In genomic region chrX:70364661-70365613, GRCm38 (mm10) we compare ENCODE assay signal across 8 mouse cellular contexts. TPM values are rescaled to one million over a fixed set of nuclear protein-coding genes. Genes with fewer than 3 reads are reported as not detected.
DNase-seq lines count a peak whose midpoint lies in the region; ATAC-seq and TF ChIP-seq lines count a peak whose summit lies in the region.

TSS of gene Ids (minus strand) at chrX:70365084.

- H3K79me2 ChIP-seq in CH12.LX (replicated peaks; ENCODE audit: control insufficient read depth, extremely low read depth, insufficient read depth, poor library complexity, severe bottlenecking), result no peaks in the 10 kb centered on the region; the same call in 1 of the 2 replicates

- dilution Hi-C loops in CH12.LX (cut with MboI; ENCODE audit: extremely low pct_ligation_motif_present, extremely low pct_unique_long_range_greater_than_20kb, low sequenced_read_pairs), result no loop called here

- H3K4me3 ChIP-seq in CH12.LX (replicated peaks in 1 of 3; ENCODE audit: low read depth in 2 of 3, low read length in 2 of 3, poor library complexity in 1 of 3), result peak within 1 kb of the TSS; percentile 58 to 69 (median 66)
- H3K4me3 ChIP-seq in forebrain, embryonic 12.5 days (replicated peaks), result peak within 1 kb of the TSS; percentile 51
- H3K4me3 ChIP-seq in heart, postnatal 0 days (ENCODE audit: low read depth, low read length), result peak within 1 kb of the TSS; percentile 63
- peak within 1 kb of the TSS; percentile 59 for H3K4me3 ChIP-seq in liver, embryonic 16.5 days (ENCODE audit: low read depth, low read length)
- peak within 1 kb of the TSS; percentile 49 for H3K4me3 ChIP-seq in neural tube, embryonic 13.5 days
- peak within 1 kb of the TSS; percentile 78 for H3K4me3 ChIP-seq in testis, adult 2 months (ENCODE audit: control insufficient read depth, low read depth, low read length)

- TF ChIP-seq RAD21 in CH12.LX (IDR thresholded peaks at IDR 0.05; ENCODE audit: low read depth, low read length), result no peak

- peaks cover 4 to 10% of the 10 kb centered on the region in 2 experiments for H3K36me3 ChIP-seq in CH12.LX (replicated peaks in 1 of 2; ENCODE audit: control insufficient read depth in 1 of 2, insufficient read depth in 1 of 2, low read length in 1 of 2)
- H3K36me3 ChIP-seq in forebrain, embryonic 12.5 days (replicated peaks), result peaks cover 5% of the 10 kb centered on the region; the same call in 1 of the 2 replicates
- H3K36me3 ChIP-seq in heart, postnatal 0 days (replicated peaks; ENCODE audit: control insufficient read depth, insufficient read depth, low read length), result no peaks in the 10 kb centered on the region
- no peaks in the 10 kb centered on the region for H3K36me3 ChIP-seq in liver, embryonic 16.5 days (ENCODE audit: control insufficient read depth, insufficient read depth)
- peaks cover 16% of the 10 kb centered on the region for H3K36me3 ChIP-seq in neural tube, embryonic 13.5 days
- H3K36me3 ChIP-seq in testis, adult 2 months (ENCODE audit: control insufficient read depth, insufficient read depth, low read length), result no peaks in the 10 kb centered on the region

- in situ Hi-C loops in CH12.LX (cut with MboI; ENCODE audit: low pct_ligation_motif_present, low pct_unique_long_range_greater_than_20kb, low sequenced_read_pairs), result loop anchor here (25.0 kb wide), 2 partner anchors 97 to 197 kb away; no protein-coding TSS in a partner anchor

- H3K4me2 ChIP-seq in CH12.LX (ENCODE audit: insufficient read depth, low read depth, poor library complexity, severe bottlenecking), result peak within 1 kb of the TSS; percentile 71
- peak within 1 kb of the TSS; percentile 47 for H3K4me2 ChIP-seq in forebrain, embryonic 12.5 days
- peak within 1 kb of the TSS; percentile 60 for H3K4me2 ChIP-seq in heart, postnatal 0 days (ENCODE audit: low read depth, low read length)
- peak within 1 kb of the TSS; percentile 49 for H3K4me2 ChIP-seq in liver, embryonic 16.5 days (ENCODE audit: low read depth, low read length)
- peak within 1 kb of the TSS; percentile 55 for H3K4me2 ChIP-seq in neural tube, embryonic 13.5 days

- no peak for TF ChIP-seq EP300 in CH12.LX (IDR thresholded peaks at IDR 0.05; ENCODE audit: low read length)
- TF ChIP-seq EP300 in heart, postnatal 0 days (IDR thresholded peaks at IDR 0.05; ENCODE audit: low read depth), result no peak

- no peak within 1 kb of the TSS for H3K27ac ChIP-seq in CH12.LX (ENCODE audit: insufficient read depth, low read depth)
- no peak within 1 kb of the TSS for H3K27ac ChIP-seq in forebrain, embryonic 12.5 days
- H3K27ac ChIP-seq in heart, postnatal 0 days (ENCODE audit: low read depth), result peak within 1 kb of the TSS; percentile 73
- H3K27ac ChIP-seq in liver, embryonic 16.5 days (ENCODE audit: low read length), result no peak within 1 kb of the TSS
- H3K27ac ChIP-seq in neural tube, embryonic 13.5 days (replicated peaks), result peak within 1 kb of the TSS; percentile 54
- no peak within 1 kb of the TSS for H3K27ac ChIP-seq in testis, adult 2 months (ENCODE audit: control insufficient read depth, insufficient read depth, low read depth, low read length)

- TF ChIP-seq POLR2A in CH12.LX (IDR thresholded peaks at IDR 0.05; ENCODE audit: low read depth, low read length), result peak; percentile 61
- TF ChIP-seq POLR2A in testis, adult 2 months (IDR thresholded peaks at IDR 0.05; ENCODE audit: control insufficient read depth, low read depth, low read length), result peak; percentile 70

- no peaks in the 10 kb centered on the region for H3K27me3 ChIP-seq in CH12.LX (replicated peaks)
- H3K27me3 ChIP-seq in forebrain, embryonic 12.5 days, result no peaks in the 10 kb centered on the region
- H3K27me3 ChIP-seq in heart, postnatal 0 days (ENCODE audit: control insufficient read depth, insufficient read depth, low read length), result no peaks in the 10 kb centered on the region
- no peaks in the 10 kb centered on the region for H3K27me3 ChIP-seq in liver, embryonic 16.5 days (ENCODE audit: control insufficient read depth, insufficient read depth, low read depth, low read length)
- H3K27me3 ChIP-seq in neural tube, embryonic 13.5 days, result no peaks in the 10 kb centered on the region
- no peaks in the 10 kb centered on the region for H3K27me3 ChIP-seq in testis, adult 2 months (ENCODE audit: control insufficient read depth, insufficient read depth, low read length)

- peaks cover 0 to 9% of the 10 kb centered on the region in 2 experiments; a peak in 2 of 4 replicates for H3K4me1 ChIP-seq in CH12.LX (ENCODE audit: control insufficient read depth in 1 of 2, insufficient read depth in 2 of 2)
- no peaks in the 10 kb centered on the region for H3K4me1 ChIP-seq in forebrain, embryonic 12.5 days
- H3K4me1 ChIP-seq in heart, postnatal 0 days (ENCODE audit: control insufficient read depth, insufficient read depth), result no peaks in the 10 kb centered on the region
- H3K4me1 ChIP-seq in liver, embryonic 16.5 days (ENCODE audit: control insufficient read depth, low read depth, low read length), result no peaks in the 10 kb centered on the region
- peaks cover 13% of the 10 kb centered on the region for H3K4me1 ChIP-seq in neural tube, embryonic 13.5 days (replicated peaks)
- H3K4me1 ChIP-seq in testis, adult 2 months (ENCODE audit: control insufficient read depth, insufficient read depth, low read length), result no peaks in the 10 kb centered on the region

- no peak for TF ChIP-seq CTCF in CH12.LX (conservative IDR thresholded peaks at IDR 0.05 in 1 of 2, IDR thresholded peaks at IDR 0.05 in 1 of 2; ENCODE audit: low read depth in 2 of 2, low read length in 2 of 2)
- TF ChIP-seq CTCF in heart, postnatal 0 days (IDR thresholded peaks at IDR 0.05; ENCODE audit: low read depth), result no peak
- no peak for TF ChIP-seq CTCF in testis, adult 2 months (IDR thresholded peaks at IDR 0.05; ENCODE audit: control insufficient read depth, insufficient read depth, insufficient replicate concordance, low read depth, low read length)

- H3K9me3 ChIP-seq in CH12.LX (replicated peaks; ENCODE audit: low read length), result no peaks in the 10 kb centered on the region
- no peaks in the 10 kb centered on the region for H3K9me3 ChIP-seq in forebrain, embryonic 12.5 days
- H3K9me3 ChIP-seq in heart, postnatal 0 days (replicated peaks; ENCODE audit: control insufficient read depth, low read length), result no peaks in the 10 kb centered on the region
- no peaks in the 10 kb centered on the region for H3K9me3 ChIP-seq in liver, embryonic 16.5 days (replicated peaks; ENCODE audit: control insufficient read depth, low read length)
- H3K9me3 ChIP-seq in neural tube, embryonic 13.5 days, result no peaks in the 10 kb centered on the region

- DNase-seq in CH12.LX (ENCODE audit: extremely low read depth), result peak; percentile 86
- peak; percentile 70 for DNase-seq in c-Kit-positive CD71-positive TER-119-negative erythroid progenitor cells, embryonic 14.5 days (ENCODE audit: low read depth)
- DNase-seq in heart, postnatal 0 days (ENCODE audit: low spot score), result peak; percentile 84
- DNase-seq in kidney, postnatal 4 days, result peak; percentile 84 to 91

- WGBS in forebrain, embryonic 12.5 days, result 27% methylated on average over 39 of the region's 45 CpGs
- 20% methylated on average over 45 of the region's 45 CpGs for WGBS in heart, postnatal 0 days
- WGBS in liver, embryonic 16.5 days (ENCODE audit: insufficient replicate concordance), result 14% methylated on average over 39 of the region's 45 CpGs
- 27% methylated on average over 41 of the region's 45 CpGs for WGBS in neural tube, embryonic 13.5 days

- peak; percentile 97 for ATAC-seq in forebrain, embryonic 12.5 days (ENCODE audit: low FRiP score)
- ATAC-seq in heart, postnatal 0 days (ENCODE audit: insufficient read depth, low read depth), result peak; percentile 98
- peak; percentile 94 for ATAC-seq in liver, embryonic 16.5 days (ENCODE audit: low read depth)
- ATAC-seq in neural tube, embryonic 13.5 days (ENCODE audit: low read depth), result peak; percentile 98

- H3K9ac ChIP-seq in CH12.LX (ENCODE audit: insufficient read depth, low read depth), result peak within 1 kb of the TSS; percentile 65
- peak within 1 kb of the TSS; percentile 50; the same call in 1 of the 2 replicates for H3K9ac ChIP-seq in forebrain, embryonic 12.5 days
- peak within 1 kb of the TSS; percentile 59 for H3K9ac ChIP-seq in heart, postnatal 0 days (replicated peaks; ENCODE audit: low read depth, low read length)
- peak within 1 kb of the TSS; percentile 54 for H3K9ac ChIP-seq in liver, embryonic 16.5 days (ENCODE audit: low read depth, low read length)
- peak within 1 kb of the TSS; percentile 73 for H3K9ac ChIP-seq in neural tube, embryonic 13.5 days

TF ChIP-seq in CH12.LX, 34 proteins besides CTCF, POLR2A, EP300 and RAD21:
- peak; percentile 15; the same call in 1 of the 2 replicates for TF ChIP-seq TCF12 (IDR thresholded peaks at IDR 0.05; ENCODE audit: low read depth, low read length)
- no peak for TF ChIP-seq RCOR1 (conservative IDR thresholded peaks at IDR 0.05; ENCODE audit: low read depth, low read length)
- peak; percentile 48 for TF ChIP-seq HCFC1 (IDR thresholded peaks at IDR 0.05; ENCODE audit: low read depth, low read length)
- TF ChIP-seq SMC3 (IDR thresholded peaks at IDR 0.05; ENCODE audit: low read depth, low read length), result no peak
- TF ChIP-seq ELF1 (IDR thresholded peaks at IDR 0.05; ENCODE audit: low read depth, low read length), result no peak; the same call in 1 of the 2 replicates
- TF ChIP-seq NRF1 (IDR thresholded peaks at IDR 0.05; ENCODE audit: low read depth, low read length), result peak; percentile 85
- 0 out of 2 replicates have a peak, but pooled peaks have one; percentile 62 for TF ChIP-seq TBP (conservative IDR thresholded peaks at IDR 0.05; ENCODE audit: low read depth, low read length)
- no peak for TF ChIP-seq UBTF (IDR thresholded peaks at IDR 0.05; ENCODE audit: low read depth, low read length)
- no peak for TF ChIP-seq SIN3A (IDR thresholded peaks at IDR 0.05; ENCODE audit: low read length)
- no peak for TF ChIP-seq PAX5 (IDR thresholded peaks at IDR 0.05; ENCODE audit: low read length)
- TF ChIP-seq ZMIZ1 (IDR thresholded peaks at IDR 0.05; ENCODE audit: low read depth, low read length), result 0 out of 2 replicates have a peak, but pooled peaks have one; percentile 41
- peak; percentile 44 for TF ChIP-seq NELFE (IDR thresholded peaks at IDR 0.05; ENCODE audit: low read depth, low read length)
- peak; percentile 43; the same call in 1 of the 2 replicates for TF ChIP-seq MAZ (IDR thresholded peaks at IDR 0.05; ENCODE audit: low read depth, low read length)

RNA-seq across cellular contexts. Expression of gene Ids, which starts in this region (rescaled TPM):
- total RNA-seq in CH12.LX (2012; rRNA removed), result 4.2 and 5.2 TPM in 2 replicates
- total RNA-seq in CH12.LX (2014; rRNA removed), result 5.1 and 5.3 TPM in 2 replicates
- polyA plus RNA-seq in CH12.LX (2012; ENCODE audit: insufficient read length, low read depth), result 10.6 and 12.2 TPM in 2 replicates
- polyA plus RNA-seq in forebrain, embryonic 12.5 days (2016; fragmentation: Nextera tagmentation; extraction: Ambion mirVana), result 5.4 and 5.5 TPM in 2 replicates
- 7.2 and 16.7 TPM in 2 replicates for total RNA-seq in heart, postnatal 0 days (2014; rRNA removed; ENCODE audit: low replicate concordance)
- 1.9 and 2.0 TPM in 2 replicates for polyA plus RNA-seq in heart, postnatal 0 days (2015; fragmentation: Nextera tagmentation; extraction: Ambion mirVana)
- 0.46 and 0.53 TPM in 2 replicates for polyA plus RNA-seq in liver, embryonic 16.5 days (2015; fragmentation: Nextera tagmentation; extraction: Ambion mirVana)
- 11.0 and 11.9 TPM in 2 replicates for polyA plus RNA-seq in neural tube, embryonic 13.5 days (2015; fragmentation: Nextera tagmentation; extraction: Ambion mirVana)
- polyA plus RNA-seq in testis, adult 2 months (2012; rRNA removed), result 2.9 and 3.4 TPM in 2 replicates

Comparison
In these comparisons a context has a peak if more than half of its experiments do, and no peak if none do; other contexts are left out.
1. Peak in ATAC-seq, H3K4me3 ChIP-seq, H3K9ac ChIP-seq and H3K4me2 ChIP-seq in liver, embryonic 16.5 days; RNA of the gene not detected or under 1 TPM.
2. H3K27ac ChIP-seq: peak in heart, postnatal 0 days (single experiment) and neural tube, embryonic 13.5 days (single experiment); none in CH12.LX (single experiment), forebrain, embryonic 12.5 days (single experiment), liver, embryonic 16.5 days (single experiment) and testis, adult 2 months (single experiment).
3. Peak in every context shown above with its lines, with median percentiles within 50 percentile points of each other: DNase-seq, H3K4me2 ChIP-seq, H3K4me3 ChIP-seq, H3K9ac ChIP-seq and ATAC-seq.